8 mouse cellular contexts compared by ENCODE assay signal in the genomic region with DNA sequence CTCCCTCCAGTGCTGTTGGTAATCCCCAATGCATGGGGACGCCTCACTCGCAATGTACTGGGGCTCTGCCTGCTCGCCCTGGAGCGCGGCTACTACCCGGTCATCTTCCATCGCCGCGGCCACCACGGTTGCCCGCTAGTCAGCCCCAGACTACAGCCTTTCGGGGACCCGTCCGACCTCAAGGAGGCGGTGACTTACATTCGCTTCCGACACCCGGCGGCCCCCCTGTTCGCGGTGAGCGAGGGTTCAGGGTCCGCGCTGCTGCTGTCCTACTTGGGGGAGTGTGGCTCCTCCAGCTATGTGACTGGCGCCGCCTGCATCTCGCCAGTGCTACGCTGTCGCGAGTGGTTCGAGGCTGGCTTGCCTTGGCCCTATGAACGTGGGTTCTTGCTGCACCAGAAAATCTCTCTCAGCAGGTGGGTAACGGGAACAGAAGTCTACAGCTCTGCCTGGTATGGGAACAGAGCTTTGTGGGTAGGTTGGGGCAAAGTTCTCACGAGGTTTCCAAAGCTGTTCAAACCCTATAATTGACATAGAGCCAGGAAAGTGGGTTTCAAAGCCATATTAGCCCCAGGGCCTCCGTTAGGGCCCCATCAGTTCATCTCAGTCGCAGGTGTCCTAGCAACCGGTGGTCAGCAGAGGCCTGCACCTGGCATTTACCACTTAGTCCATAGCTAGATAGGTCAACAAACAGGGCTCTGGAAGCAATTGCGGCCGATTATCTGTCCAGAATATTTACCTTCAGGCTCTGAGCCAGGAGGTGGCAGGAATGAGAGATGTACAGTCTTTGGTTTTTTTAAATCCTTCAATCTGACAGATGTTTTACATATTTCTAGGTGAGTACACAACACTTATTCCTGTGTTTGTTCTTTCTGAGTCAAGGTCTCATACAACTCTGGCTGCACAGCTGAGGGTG. TPM values are rescaled to one million over a fixed set of nuclear protein-coding genes. Genes with fewer than 3 reads are reported as not detected.
A peak's percentile ranks its signal among the peaks of the same experiment; 100 is the strongest.
DNase-seq lines count a peak whose midpoint lies in the region; ATAC-seq lines count a peak whose summit lies in the region.

A gene (minus strand): TSS at position 344 of the 916 bp plus-strand sequence.

- peak; percentile 20 for DNase-seq in gastrocnemius, postnatal 25 days
- no peak for DNase-seq in gastrocnemius, adult 18-20 months (ENCODE audit: low spot score)
- DNase-seq in R1 (ENCODE audit: low read depth, low spot score), result peak; percentile 40
- DNase-seq in left cerebral cortex, postnatal 14 days (ENCODE audit: low spot score in 2 of 2), result no peak

- peak within 1 kb of the TSS; percentile 88 for H3K4me2 ChIP-seq in forebrain, embryonic 15.5 days (replicated peaks)
- peak within 1 kb of the TSS; percentile 88 for H3K4me2 ChIP-seq in kidney, embryonic 15.5 days
- H3K4me2 ChIP-seq in midbrain, embryonic 16.5 days (ENCODE audit: low read length), result peak within 1 kb of the TSS; percentile 77

- 10% methylated on average over 39 of the region's 39 CpGs for WGBS in forebrain, embryonic 15.5 days
- 10% methylated on average over 39 of the region's 39 CpGs for WGBS in kidney, embryonic 15.5 days
- 8% methylated on average over 39 of the region's 39 CpGs for WGBS in midbrain, embryonic 16.5 days

- H3K9me3 ChIP-seq in forebrain, embryonic 15.5 days, result no peaks in the 10 kb centered on the region
- no peaks in the 10 kb centered on the region for H3K9me3 ChIP-seq in kidney, embryonic 15.5 days (replicated peaks)
- H3K9me3 ChIP-seq in midbrain, embryonic 16.5 days (replicated peaks; ENCODE audit: control insufficient read depth, low read length, poor library complexity, severe bottlenecking), result no peaks in the 10 kb centered on the region

- H3K4me1 ChIP-seq in forebrain, embryonic 15.5 days, result peaks cover 39% of the 10 kb centered on the region
- peaks cover 43% of the 10 kb centered on the region for H3K4me1 ChIP-seq in kidney, embryonic 15.5 days
- H3K4me1 ChIP-seq in midbrain, embryonic 16.5 days (ENCODE audit: control insufficient read depth, insufficient read depth, low read length), result peaks cover 28% of the 10 kb centered on the region

- intact Hi-C loops in left cerebral cortex, postnatal 14 days (cut with DNase I), result no loop called here

- H3K27ac ChIP-seq in forebrain, embryonic 15.5 days (replicated peaks), result no peak within 1 kb of the TSS
- no peak within 1 kb of the TSS for H3K27ac ChIP-seq in kidney, embryonic 15.5 days
- H3K27ac ChIP-seq in midbrain, embryonic 16.5 days (ENCODE audit: low read length), result no peak within 1 kb of the TSS

- H3K36me3 ChIP-seq in forebrain, embryonic 15.5 days, result no peaks in the 10 kb centered on the region
- no peaks in the 10 kb centered on the region for H3K36me3 ChIP-seq in kidney, embryonic 15.5 days
- no peaks in the 10 kb centered on the region for H3K36me3 ChIP-seq in midbrain, embryonic 16.5 days (ENCODE audit: control insufficient read depth, insufficient read depth, low read length)

- H3K4me3 ChIP-seq in forebrain, embryonic 15.5 days, result peak within 1 kb of the TSS; percentile 50
- H3K4me3 ChIP-seq in kidney, embryonic 15.5 days (replicated peaks), result peak within 1 kb of the TSS; percentile 78
- H3K4me3 ChIP-seq in midbrain, embryonic 16.5 days (ENCODE audit: low read depth, low read length), result peak within 1 kb of the TSS; percentile 50

- ATAC-seq in forebrain, embryonic 15.5 days (replicated peaks), result no peak; the same call in 1 of the 2 replicates
- ATAC-seq in kidney, embryonic 15.5 days (replicated peaks; ENCODE audit: low FRiP score), result no peak
- no peak for ATAC-seq in midbrain, embryonic 16.5 days
- no peak for ATAC-seq in frontal cortex, adult (ENCODE audit: low TSS enrichment)

- peak within 1 kb of the TSS; percentile 44 for H3K9ac ChIP-seq in forebrain, embryonic 15.5 days (replicated peaks)
- H3K9ac ChIP-seq in kidney, embryonic 15.5 days, result peak within 1 kb of the TSS; percentile 46
- H3K9ac ChIP-seq in midbrain, embryonic 16.5 days (ENCODE audit: low read depth, low read length), result peak within 1 kb of the TSS; percentile 54

- H3K27me3 ChIP-seq in forebrain, embryonic 15.5 days, result peaks cover 21% of the 10 kb centered on the region; the same call in 1 of the 2 replicates
- peaks cover 33% of the 10 kb centered on the region for H3K27me3 ChIP-seq in kidney, embryonic 15.5 days
- H3K27me3 ChIP-seq in midbrain, embryonic 16.5 days (ENCODE audit: control insufficient read depth, insufficient read depth, low read depth, low read length), result peaks cover 13% of the 10 kb centered on the region

RNA-seq across cellular contexts. Expression of the gene that starts here (rescaled TPM):
- total RNA-seq in gastrocnemius, postnatal 25 days (2021), result 1 to 10 TPM; 3.6 to 3.7 TPM
- 1 to 10 TPM; 2.5 to 3.5 TPM for total RNA-seq in gastrocnemius, adult 18-20 months (2021)
- 15.0 and 19.5 TPM in 2 replicates for polyA plus RNA-seq in forebrain, embryonic 15.5 days (2015; fragmentation: Nextera tagmentation; extraction: Ambion mirVana)
- polyA plus RNA-seq in kidney, embryonic 15.5 days (2015; fragmentation: Nextera tagmentation; extraction: Ambion mirVana), result 34.8 and 41.2 TPM in 2 replicates
- 10.5 and 12.6 TPM in 2 replicates for polyA plus RNA-seq in midbrain, embryonic 16.5 days (2015; fragmentation: Nextera tagmentation; extraction: Ambion mirVana)
- total RNA-seq in left cerebral cortex, postnatal 14 days (2021), result 1 to 10 TPM; 4.9 to 5.8 TPM

Comparison
In these comparisons a context has a peak if more than half of its experiments do, and no peak if none do; other contexts are left out.
1. DNase-seq: peak in gastrocnemius, postnatal 25 days (single experiment) and R1 (single experiment); none in gastrocnemius, adult 18-20 months (single experiment) and left cerebral cortex, postnatal 14 days (0 of 2).
2. Peak in every context shown above with its lines, with median percentiles within 50 percentile points of each other: H3K4me2 ChIP-seq, H3K4me3 ChIP-seq and H3K9ac ChIP-seq.